Mouse (Mus musculus): Measurements from ENCODE around the gene Tnfsfm13.

- TF ChIP-seq CTCF (conservative IDR thresholded peaks at IDR 0.05; ENCODE audit: insufficient read depth, insufficient read length, low read depth, low read length) = no peak
- TF ChIP-seq POLR2A (IDR thresholded peaks at IDR 0.05; ENCODE audit: low read depth, low read length) = no peak
Measured at GRCm38 (mm10) chr11:69679144-69679543, 16.8 kb downstream of the Tnfsfm13 start.

All from kidney, adult 2 months (tissue).